Mouse (Mus musculus) stomach, embryonic 14.5 days (tissue): ENCODE data around the gene Aaas. TPM values are rescaled to one million over a fixed set of nuclear protein-coding genes. Genes with fewer than 3 reads are reported as not detected.

Source experiments
- ATAC-seq: fragments of 200-750 bp; cut with Nextera tagmentation; 2 replicates; pipeline ENCODE4 v1.8.0; 2017; ENCODE audit warnings: low read depth, moderate TSS enrichment; ENCODE audit not compliant: insufficient number of reproducible peaks, insufficient read depth, low FRiP score
- H3K27ac ChIP-seq: fragments of 300-500 bp; sonication (generic); 2 replicates; pipeline ENCODE4 v1.5.1; 2014; ENCODE audit warnings: mild to moderate bottlenecking, low read length, moderate library complexity, mixed read lengths
- H3K27me3 ChIP-seq: fragments of 300-500 bp; sonication (generic); 2 replicates; pipeline ENCODE4 v1.6.1; 2014; ENCODE audit warnings: low read length, control low read depth, mixed read lengths; ENCODE audit not compliant: control insufficient read depth, insufficient read depth
- H3K36me3 ChIP-seq: fragments of 300-500 bp; sonication (generic); 2 replicates; pipeline ENCODE4 v1.6.1; 2014; ENCODE audit warnings: mild to moderate bottlenecking, control low read depth, low read length, moderate library complexity, mixed read lengths; ENCODE audit not compliant: control insufficient read depth, insufficient read depth
- H3K4me1 ChIP-seq: fragments of 300-500 bp; sonication (generic); 2 replicates; pipeline ENCODE4 v1.6.1; 2014; ENCODE audit warnings: low read length, control low read depth, mixed read lengths; ENCODE audit not compliant: control insufficient read depth, insufficient read depth
- H3K4me2 ChIP-seq: fragments of 300-500 bp; sonication (generic); replicated peaks from 2 replicates; pipeline ENCODE4 v1.6.1; 2014; ENCODE audit warnings: low read depth, low read length, control low read depth
- H3K4me3 ChIP-seq: fragments of 300-500 bp; sonication (generic); 2 replicates; pipeline ENCODE4 v1.5.1; 2014; ENCODE audit warnings: low read depth, low read length, control low read depth
- H3K9ac ChIP-seq: fragments of 300-500 bp; sonication (generic); replicated peaks from 2 replicates; pipeline ENCODE4 v1.6.1; 2014; ENCODE audit warnings: low read depth, mild to moderate bottlenecking, control low read depth, low read length, moderate library complexity, mixed read lengths
- H3K9me3 ChIP-seq: fragments of 300-500 bp; sonication (generic); 2 replicates; pipeline ENCODE4 v1.6.1; 2016; ENCODE audit warnings: low read depth, low read length, control low read depth; ENCODE audit not compliant: control insufficient read depth
- WGBS: fragments of 180-500 bp; shearing (Covaris S2); extraction: QIAGEN DNeasy Blood & Tissue Kit; methylation state at CpG from one replicate; pipeline ENCODE4 v1.1.7; 2014; 5-methylcytosine and 5-hydroxymethylcytosine counted together
- polyA plus RNA-seq: library from polyadenylated mRNA; unstranded; fragments of >200 nt; fragmentation: Nextera tagmentation; extraction: Ambion mirVana; gene quantifications from 2 replicates; pipeline ENCODE4 v1.2.1, GENCODE M21; 2014

The Aaas gene
- polyA plus RNA-seq, 1 experiment from 2014 or later = 68.4 TPM

DNA sequence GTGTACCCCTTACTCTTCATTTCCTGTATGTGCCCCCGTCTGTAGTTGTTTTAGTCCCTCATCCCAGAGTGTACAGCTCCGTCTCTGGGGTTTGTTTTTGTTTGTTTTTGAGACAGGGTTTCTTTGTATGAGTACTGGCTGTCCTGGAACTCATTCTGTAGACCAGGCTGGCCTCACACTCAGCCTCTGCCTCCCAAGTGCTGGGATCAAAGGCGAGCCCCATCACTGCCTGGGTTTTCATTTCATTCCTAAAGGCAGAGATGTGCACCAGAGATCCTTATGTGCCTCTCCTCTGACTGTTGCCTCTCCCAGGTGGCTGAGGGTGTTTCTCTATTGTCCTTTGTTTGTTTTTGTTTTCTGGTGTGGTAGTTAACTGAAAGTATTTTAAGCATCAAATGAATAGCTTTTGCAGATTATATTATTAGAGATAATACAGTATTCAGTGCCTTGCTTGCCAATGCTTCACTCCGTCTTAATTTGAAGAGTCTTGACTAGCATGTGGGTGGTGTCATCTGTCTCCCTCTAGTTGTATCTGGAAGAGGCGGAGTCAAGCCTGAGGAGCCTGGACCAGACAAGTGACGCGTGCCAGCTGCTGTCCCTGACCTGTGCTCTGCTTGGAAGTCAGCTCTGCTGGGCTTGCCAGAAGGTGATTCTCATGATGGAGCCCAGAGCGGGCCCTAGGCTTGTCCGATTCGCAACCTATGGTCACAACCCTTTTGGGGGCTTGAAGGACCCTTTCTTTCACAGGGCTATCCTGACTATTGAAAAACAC lies 40.3 kb downstream of the Aaas start:
- peaks cover 51% of the 10 kb centered on the region for H3K36me3 ChIP-seq
- H3K27me3 ChIP-seq = no peaks in the 10 kb centered on the region
- H3K4me2 ChIP-seq = no peak overlapping the region
- peak overlapping the region; percentile 49; the same call in 1 of the 2 replicates for H3K27ac ChIP-seq
- no peaks in the 10 kb centered on the region for H3K9me3 ChIP-seq
- H3K9ac ChIP-seq = no peak overlapping the region
- WGBS = 42% methylated on average over 10 of the region's 10 CpGs
- H3K4me3 ChIP-seq = no peak overlapping the region
- ATAC-seq = peak; percentile 56; the same call in 1 of the 2 replicates
- no peaks in the 10 kb centered on the region; the same call in 1 of the 2 replicates for H3K4me1 ChIP-seq

GRCm38 (mm10) chr15:102308717-102309116 lies 41.9 kb downstream of the Aaas start:
- Histone ChIP-seq H3K36me3 (peaks cover 54% of the 10 kb centered on the region), H3K4me1 (no peaks in the 10 kb centered on the region; the same call in 1 of the 2 replicates), H3K9ac (no peak overlapping the region), H3K4me2 (no peak overlapping the region), H3K27ac (no peak overlapping the region), H3K27me3 (no peaks in the 10 kb centered on the region), H3K4me3 (no peak overlapping the region), H3K9me3 (no peaks in the 10 kb centered on the region)
- ATAC-seq = no peak
- 87% methylated on average over 9 of the region's 9 CpGs for WGBS

GRCm38 (mm10) chr15:102302542-102302941 lies 48.0 kb downstream of the Aaas start:
- no peak for ATAC-seq
- no peaks in the 10 kb centered on the region for H3K27me3 ChIP-seq
- no peak overlapping the region for H3K4me2 ChIP-seq
- no peaks in the 10 kb centered on the region for H3K4me1 ChIP-seq
- H3K4me3 ChIP-seq = no peak overlapping the region
- H3K9me3 ChIP-seq = no peaks in the 10 kb centered on the region
- H3K27ac ChIP-seq = no peak overlapping the region
- H3K36me3 ChIP-seq = peaks cover 60% of the 10 kb centered on the region
- 81% methylated on average over 6 of the region's 6 CpGs for WGBS
- no peak overlapping the region for H3K9ac ChIP-seq

DNA sequence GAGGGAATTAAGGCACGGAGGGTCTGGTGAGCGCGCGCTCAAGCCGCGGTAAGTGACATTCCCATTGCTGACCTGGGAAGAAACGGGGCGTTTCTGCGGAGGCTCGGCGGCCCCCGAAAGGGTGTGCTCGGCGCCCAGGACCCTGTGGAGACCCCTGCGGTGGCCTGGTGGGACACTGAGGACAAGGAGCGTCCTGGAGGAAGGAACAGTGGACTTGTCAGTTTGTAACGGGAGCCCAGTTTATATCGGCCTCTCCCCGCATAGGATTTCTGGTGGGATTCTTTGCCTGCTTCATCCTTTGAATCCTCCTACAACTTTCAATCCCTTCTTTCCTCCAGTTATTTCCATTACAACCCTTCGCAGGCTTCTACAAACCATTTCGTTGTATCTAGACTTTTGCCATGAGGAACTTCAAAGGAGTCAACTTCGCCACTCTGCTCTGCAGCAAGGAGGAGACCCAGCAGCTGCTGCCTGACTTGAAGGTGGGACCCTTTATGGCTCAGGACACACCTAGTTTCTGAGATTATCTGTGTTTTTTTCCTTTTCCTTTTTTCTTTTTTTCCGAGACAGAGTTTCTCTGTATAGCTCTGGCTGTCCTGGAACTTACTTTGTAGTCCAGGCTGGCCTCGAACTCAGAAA lies 54.1 kb downstream of the Aaas start:
- 5% methylated on average over 24 of the region's 24 CpGs for WGBS
- peak overlapping the region; percentile 69 for H3K4me2 ChIP-seq
- no peaks in the 10 kb centered on the region for H3K9me3 ChIP-seq
- H3K36me3 ChIP-seq = peaks cover 30% of the 10 kb centered on the region
- H3K27me3 ChIP-seq = no peaks in the 10 kb centered on the region
- no peak overlapping the region for H3K27ac ChIP-seq
- ATAC-seq = no peak
- H3K4me1 ChIP-seq = 0 out of 2 replicates have a peak, but pooled peaks cover 3% of the 10 kb centered on the region
- peak overlapping the region; percentile 37 for H3K9ac ChIP-seq
- peak overlapping the region; percentile 69 for H3K4me3 ChIP-seq

GRCm38 (mm10) chr15:102295633-102296367 lies 54.8 kb downstream of the Aaas start, which contains the start of gene Espl1:
TSS of gene Espl1 (plus strand) at chr15:102296266.
- WGBS = 7% methylated on average over 25 of the region's 25 CpGs
- H3K27ac ChIP-seq = no peak within 1 kb of the TSS

More at GRCm38 (mm10) chr15:102295633-102296367, 54.8 kb downstream of the Aaas start, which contains the start of gene Espl1:
- Histone ChIP-seq H3K9ac (peak within 1 kb of the TSS; percentile 37), H3K36me3 (peaks cover 23% of the 10 kb centered on the region), H3K4me2 (peak within 1 kb of the TSS; percentile 69), H3K4me3 (peak within 1 kb of the TSS; percentile 69), H3K27me3 (no peaks in the 10 kb centered on the region), H3K9me3 (no peaks in the 10 kb centered on the region), H3K4me1 (0 out of 2 replicates have a peak, but pooled peaks cover 3% of the 10 kb centered on the region)
- peak; percentile 97 for ATAC-seq

Other genes with a start within 250 kb of the Aaas start
- gene Spryd3, start 214.5 kb downstream of the Aaas start, polyA plus RNA-seq = 15.2 and 16.7 TPM in 2 replicates
- gene Igfbp6, start 206.4 kb downstream of the Aaas start, polyA plus RNA-seq = 12.4 and 13.1 TPM in 2 replicates
- 2.1 and 2.2 TPM in 2 replicates for gene Soat2, start 200.2 kb downstream of the Aaas start, polyA plus RNA-seq
- gene Zfp740, start 147.5 kb downstream of the Aaas start, polyA plus RNA-seq = 52.0 and 54.0 TPM in 2 replicates
- 60.5 and 63.9 TPM in 2 replicates for gene Csad, start 146.0 kb downstream of the Aaas start, polyA plus RNA-seq
- gene Itgb7, start 118.8 kb downstream of the Aaas start, polyA plus RNA-seq = 5.8 and 9.9 TPM in 2 replicates
- gene Rarg, start 93.3 kb downstream of the Aaas start, polyA plus RNA-seq = 36.9 and 40.5 TPM in 2 replicates
- gene Gm9918, start 80.2 kb downstream of the Aaas start, polyA plus RNA-seq = 0.36 and 0.56 TPM in 2 replicates
- gene Mfsd5, start 71.3 kb downstream of the Aaas start, polyA plus RNA-seq = 63.1 and 63.7 TPM in 2 replicates
- 25.4 and 28.6 TPM in 2 replicates for gene Espl1, start 54.5 kb downstream of the Aaas start, polyA plus RNA-seq
- gene Pfdn5, start 24.7 kb downstream of the Aaas start, polyA plus RNA-seq = 500 and 514 TPM in 2 replicates
- 96.9 and 109 TPM in 2 replicates for gene Myg1, start 19.1 kb downstream of the Aaas start, polyA plus RNA-seq
- gene Sp7, start 16.4 kb upstream of the Aaas start, polyA plus RNA-seq = 2.0 and 2.5 TPM in 2 replicates
- gene Sp1, start 55.4 kb upstream of the Aaas start, polyA plus RNA-seq = 16.9 and 18.9 TPM in 2 replicates
- 0.94 and 1.2 TPM in 2 replicates for gene Amhr2, start 94.6 kb upstream of the Aaas start, polyA plus RNA-seq
- gene Prr13, start 108.3 kb upstream of the Aaas start, polyA plus RNA-seq = 132 and 138 TPM in 2 replicates
- gene Pcbp2, start 119.8 kb upstream of the Aaas start, polyA plus RNA-seq = 298 and 302 TPM in 2 replicates
- gene Gm10337, start 153.0 kb upstream of the Aaas start, polyA plus RNA-seq = 4.5 and 7.0 TPM in 2 replicates
- gene Map3k12, start 166.3 kb upstream of the Aaas start, polyA plus RNA-seq = 18.6 and 20.0 TPM in 2 replicates
- gene Tarbp2, start 167.4 kb upstream of the Aaas start, polyA plus RNA-seq = 87.0 and 101 TPM in 2 replicates
- gene Npff, start 174.2 kb upstream of the Aaas start, polyA plus RNA-seq = 2.3 and 3.1 TPM in 2 replicates